Mouse (Mus musculus) CH12.LX (cell line): ENCODE results near the gene Zc3hav1.

ENCODE experiments used
- CHD2 ChIP-seq: IDR thresholded peaks from 2 replicates; pipeline ENCODE4 v1.6.1; 2011; ENCODE audit warnings: low read length, improper control_type of control experiment
- CTCF ChIP-seq, 2 experiments: IDR thresholded peaks in 1 of 2; conservative IDR thresholded peaks in 1 of 2; 2 replicates each; pipeline ENCODE4 v1.5.1; 2011 to 2012; ENCODE audit warnings: low read depth in 2 of 2, low read length in 2 of 2, improper control_type of control experiment in 1 of 2, inconsistent platforms in 1 of 2, mild to moderate bottlenecking in 1 of 2, moderate library complexity in 1 of 2
- EP300 ChIP-seq: IDR thresholded peaks from 2 replicates; pipeline ENCODE4 v1.6.1; 2011; ENCODE audit warnings: low read length, improper control_type of control experiment
- HCFC1 ChIP-seq: IDR thresholded peaks from 2 replicates; pipeline ENCODE4 v1.6.1; 2012; ENCODE audit warnings: low read depth, mild to moderate bottlenecking, inconsistent platforms, low read length, improper control_type of control experiment
- KAT2A ChIP-seq: IDR thresholded peaks from 2 replicates; pipeline ENCODE4 v1.6.1; 2012; ENCODE audit warnings: low read length, improper control_type of control experiment, inconsistent platforms; ENCODE audit not compliant: insufficient replicate concordance
- NELFE ChIP-seq: IDR thresholded peaks from 2 replicates; pipeline ENCODE4 v1.6.1; 2011; ENCODE audit warnings: low read depth, low read length, improper control_type of control experiment
- NRF1 ChIP-seq: IDR thresholded peaks from 2 replicates; pipeline ENCODE4 v1.6.1; 2014; ENCODE audit warnings: low read depth, mild to moderate bottlenecking, inconsistent platforms, low read length, improper control_type of control experiment, moderate library complexity
- POLR2A ChIP-seq: IDR thresholded peaks from 2 replicates; pipeline ENCODE4 v1.6.1; 2011; ENCODE audit warnings: low read depth, mild to moderate bottlenecking, improper control_type of control experiment, low read length
- TCF12 ChIP-seq: IDR thresholded peaks from 2 replicates; pipeline ENCODE4 v1.6.1; 2014; ENCODE audit warnings: low read depth, mild to moderate bottlenecking, inconsistent platforms, low read length, improper control_type of control experiment

DNA sequence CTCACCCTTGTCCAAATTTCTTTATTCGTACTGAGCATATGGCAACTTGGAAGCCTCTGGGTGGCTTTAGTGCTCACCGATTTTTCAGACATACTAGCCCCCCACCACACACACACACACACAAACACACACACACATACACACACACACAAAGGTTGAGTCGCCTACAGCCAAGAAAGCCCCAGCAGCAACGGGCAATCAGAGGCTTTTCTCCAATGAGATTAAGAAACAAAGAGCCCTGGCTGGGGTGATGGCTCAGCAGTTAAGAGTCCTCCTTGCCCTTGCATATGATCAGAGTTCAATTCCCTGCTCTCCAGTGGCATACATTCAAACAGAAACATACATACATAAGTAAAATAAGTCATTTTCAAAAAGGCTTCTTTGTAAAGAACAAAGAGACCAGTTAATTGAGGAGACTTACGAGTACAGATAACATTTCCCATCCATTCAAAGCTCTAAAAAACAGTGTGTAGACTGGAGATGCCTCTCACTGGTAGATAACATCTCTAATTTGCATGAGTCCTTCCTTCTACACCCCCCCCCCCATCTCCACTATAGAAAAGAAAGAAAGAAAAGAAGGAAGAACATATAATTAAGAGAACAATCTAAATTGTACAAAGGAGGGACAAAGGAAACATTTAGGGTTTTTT, 3.3 kb upstream of the Zc3hav1 start:
- TF ChIP-seq CTCF (conservative IDR thresholded peaks at IDR 0.05 in 1 of 2, IDR thresholded peaks at IDR 0.05 in 1 of 2; ENCODE audit: low read depth in 2 of 2, low read length in 2 of 2) (no peak), TCF12 (no peak), HCFC1 (no peak), NELFE (no peak), KAT2A (no peak), CHD2 (no peak), POLR2A (no peak), NRF1 (no peak), EP300 (no peak)
